Mouse (Mus musculus) adrenal gland, postnatal 10 days (tissue): Measurements from ENCODE around the gene Coq8b. TPM values are rescaled to one million over a fixed set of nuclear protein-coding genes. Genes with fewer than 3 reads are reported as not detected.

Experiments
- DNase-seq: peaks from one replicate; pipeline ENCODE4 v3.0.0; 2021; ENCODE audit warnings: mixed read lengths
- long read RNA-seq, 2 experiments: library from polyadenylated mRNA; stranded (forward); transcript quantifications; one replicate each; pipeline ENCODE4 v2.0.0; 2021
- total RNA-seq, 2 experiments: library from RNA; stranded (reverse); gene quantifications; 2 replicates each; pipeline ENCODE4 v1.2.3; 2021

Gene Coq8b
- total RNA-seq, result 10 to 100 TPM; 33.1 to 36.8 TPM
- long read RNA-seq, experiment 1, transcript Coq8b-202 (14 exons, 2,276 nt), result minor isoform, 6 of 123 reads
- long read RNA-seq, experiment 1, transcript Coq8b-201 (15 exons, 2,181 nt), result major isoform, 97 of 123 reads
- long read RNA-seq, experiment 1, partial matches to known transcripts, result 11 of 123 reads
- long read RNA-seq, experiment 1, other reads (novel, unspliced or antisense), result 9 of 123 reads
- long read RNA-seq, experiment 2, transcript Coq8b-201 (15 exons, 2,181 nt), result major isoform, 61 of 73 reads
- long read RNA-seq, experiment 2, partial matches to known transcripts, result 8 of 73 reads
- long read RNA-seq, experiment 2, other reads (novel, unspliced or antisense), result 4 of 73 reads

DNA sequence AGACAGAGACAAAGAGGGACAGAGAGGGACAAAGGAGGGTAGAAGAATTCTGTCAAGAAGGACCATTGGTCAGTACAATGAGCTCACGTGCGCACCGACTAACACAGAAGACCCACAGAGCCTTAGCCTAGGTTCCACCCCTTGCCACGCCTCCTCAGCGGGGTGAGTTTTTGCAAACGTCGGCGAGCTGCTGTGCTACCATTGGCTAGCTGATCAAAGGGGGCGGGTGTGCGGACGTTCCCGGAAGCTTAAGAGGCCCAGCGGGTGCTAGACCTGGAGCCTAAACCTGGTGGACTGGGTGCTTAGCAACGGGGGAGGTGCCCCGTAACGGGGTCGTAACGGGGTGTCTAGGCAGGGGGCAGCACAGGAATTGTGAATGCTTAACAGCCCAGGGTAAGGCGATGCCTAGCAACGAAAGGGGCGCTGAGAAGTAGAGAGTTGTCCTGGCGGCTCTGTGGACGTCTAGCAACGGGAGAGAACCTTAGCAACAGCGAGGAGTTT lies at the start of gene Coq8b:
Gene Coq8b, plus strand, starts transcription at position 243 of the 501 bp plus-strand sequence.
- peak; percentile 94 for DNase-seq

DNA sequence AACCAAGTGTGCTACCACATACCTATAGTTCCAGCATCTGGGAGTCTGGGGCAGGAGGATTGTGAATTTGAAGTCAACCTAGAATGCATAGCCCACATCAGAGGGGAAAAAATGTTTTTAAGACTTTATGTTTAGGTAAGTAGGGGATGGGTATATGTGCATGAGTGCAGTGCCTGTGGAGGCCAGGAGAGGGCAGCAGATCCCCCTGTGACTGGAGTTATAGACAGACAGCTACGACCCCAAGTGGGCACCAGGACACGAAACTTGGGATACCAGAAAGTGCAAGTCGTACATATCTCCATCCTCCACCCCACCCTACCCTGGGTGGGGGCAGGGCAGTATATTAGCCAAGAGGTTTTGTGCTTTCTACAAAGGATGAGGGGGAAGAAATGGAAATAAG lies 47.9 kb upstream of the Coq8b start:
- DNase-seq, result peak; percentile 54

DNA sequence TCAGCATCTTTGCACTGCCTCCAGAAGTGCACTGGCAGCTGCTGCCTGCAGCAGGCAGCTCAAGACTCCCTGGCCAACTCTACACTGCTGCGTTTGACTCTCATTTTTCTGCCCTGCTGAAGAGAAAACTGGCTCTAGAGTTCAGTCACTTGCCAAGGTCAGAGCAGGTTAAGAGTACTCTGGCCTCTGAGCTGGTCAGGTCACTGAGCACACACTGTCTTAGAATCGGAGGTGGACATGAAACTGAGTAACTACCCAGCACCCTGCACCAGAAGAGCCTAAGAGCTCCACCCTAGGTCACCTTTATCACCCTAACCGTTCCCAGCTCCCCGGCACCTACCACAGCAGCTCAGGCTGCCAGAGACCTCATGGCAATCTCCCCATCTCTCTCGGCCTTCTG lies 46.8 kb upstream of the Coq8b start:
- DNase-seq, result no peak

DNA sequence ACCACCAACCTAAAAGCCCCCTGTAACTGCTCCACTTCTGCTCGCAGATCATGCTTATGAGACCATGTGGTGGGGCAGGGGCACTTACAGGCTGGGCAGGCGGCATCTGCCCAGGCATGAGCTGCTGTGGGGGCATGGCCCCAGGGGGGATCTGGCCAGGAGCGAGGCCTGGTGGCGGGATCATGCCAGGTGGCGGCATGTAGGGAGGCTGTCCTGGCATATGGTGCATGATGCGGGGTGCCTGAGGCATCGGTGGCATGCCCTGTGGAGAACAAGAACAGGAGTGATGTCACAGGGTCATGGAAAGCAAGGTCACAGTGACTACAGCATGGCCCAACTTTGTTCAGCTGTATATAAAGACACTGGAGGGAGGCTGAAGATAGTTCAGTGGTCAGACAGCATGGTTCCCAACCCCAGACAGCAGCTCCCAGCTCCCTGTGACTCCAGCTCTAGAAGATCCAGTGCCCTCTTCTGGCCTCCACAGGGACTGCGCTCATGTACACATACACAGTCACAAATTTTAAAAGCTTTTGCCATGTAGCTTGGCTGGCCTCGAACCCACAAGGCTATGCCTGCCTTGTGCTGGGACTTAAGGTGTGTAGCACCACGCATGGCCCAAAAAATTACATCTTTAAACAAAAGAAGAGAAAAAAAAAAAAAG lies 43.4 kb upstream of the Coq8b start:
- no peak for DNase-seq

DNA sequence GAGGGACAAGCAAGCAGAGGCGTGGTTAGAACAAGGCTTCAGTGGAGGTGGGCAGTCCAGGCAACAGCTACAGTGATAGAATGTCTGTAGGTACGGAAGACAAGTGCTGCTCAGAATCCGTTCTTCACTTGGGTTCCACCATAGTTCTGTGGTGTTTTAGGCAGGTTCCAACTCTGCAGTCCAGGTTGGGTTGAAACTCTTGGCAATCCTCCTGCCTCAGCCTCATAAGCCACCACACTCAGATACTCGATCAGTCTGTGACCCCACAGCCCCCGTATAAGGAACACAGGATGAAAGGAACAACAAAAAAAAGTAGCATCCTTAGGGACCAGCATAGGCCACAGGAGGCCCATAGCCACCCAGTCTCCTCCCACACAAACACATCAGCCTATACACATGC lies 40.4 kb upstream of the Coq8b start:
- no peak for DNase-seq

DNA sequence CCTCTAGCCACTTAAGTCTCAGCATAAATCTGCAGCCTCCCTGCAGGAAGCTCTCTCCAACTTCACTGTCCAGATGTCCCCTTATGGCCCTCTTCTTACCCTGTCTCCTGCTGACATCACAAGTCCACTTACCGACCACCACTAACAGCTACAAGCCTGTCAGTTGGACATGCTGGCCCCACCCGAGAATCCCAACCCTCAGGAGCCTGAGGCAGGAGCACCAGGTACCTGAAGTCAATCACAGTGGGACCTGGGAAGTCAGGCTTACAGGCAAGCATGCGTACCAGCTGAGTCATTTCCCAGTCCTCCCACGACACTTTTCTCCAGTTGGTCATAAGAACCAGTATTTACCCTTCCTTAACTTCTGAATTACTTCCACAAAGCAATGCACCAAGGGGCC lies 39.1 kb upstream of the Coq8b start:
- no peak for DNase-seq

DNA sequence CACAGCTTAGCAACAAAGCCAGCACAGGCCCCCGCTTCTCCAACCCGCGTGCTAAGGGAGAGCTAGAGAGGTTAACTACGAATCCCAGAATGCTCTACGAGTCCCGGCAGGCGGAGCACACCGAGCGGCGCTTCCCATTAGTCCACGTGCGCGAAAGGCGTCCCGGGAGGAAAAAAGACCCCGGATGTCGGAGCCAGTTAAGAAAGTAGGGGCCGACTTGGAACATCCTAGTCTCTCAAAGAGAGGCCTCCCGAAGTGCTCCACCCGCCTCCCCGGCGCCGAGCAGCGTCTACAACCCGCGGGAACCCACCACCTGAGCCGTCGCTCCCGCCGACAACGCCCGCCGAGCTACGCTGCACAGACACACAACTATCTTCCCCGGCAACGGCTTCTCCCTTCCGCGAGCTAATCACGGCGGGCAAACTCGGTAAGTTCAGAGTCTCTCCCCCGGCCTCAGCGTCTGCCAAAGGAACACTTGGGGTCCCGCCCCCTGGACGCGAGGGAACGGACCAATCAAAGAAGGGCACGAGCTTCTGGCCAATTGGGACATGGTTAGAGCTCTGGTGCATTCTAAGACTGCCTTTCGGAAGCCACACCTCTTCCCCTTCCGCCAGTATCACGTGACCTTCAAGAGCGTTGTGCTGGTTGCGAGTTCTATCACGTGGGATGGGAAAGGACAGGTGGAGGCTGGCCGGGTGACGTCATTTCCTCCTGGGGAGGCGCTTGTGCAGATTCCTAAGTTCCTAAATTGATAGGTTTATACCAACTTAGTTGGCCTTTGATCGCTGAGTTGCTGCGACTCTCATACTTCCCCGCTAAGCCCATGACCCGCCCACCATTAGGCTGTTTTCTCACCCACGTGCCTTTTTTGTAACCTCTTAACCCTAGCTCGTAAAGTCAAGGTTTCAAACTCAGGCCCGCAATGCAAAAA lies 36.9 kb upstream of the Coq8b start, which contains the start of the genes BC024978 and Snrpa:
Gene BC024978, plus strand, starts transcription at position 101 of the 931 bp plus-strand sequence.
Gene Snrpa, minus strand, starts transcription at position 591 of the 931 bp plus-strand sequence.
- DNase-seq, result peak; percentile 95

DNA sequence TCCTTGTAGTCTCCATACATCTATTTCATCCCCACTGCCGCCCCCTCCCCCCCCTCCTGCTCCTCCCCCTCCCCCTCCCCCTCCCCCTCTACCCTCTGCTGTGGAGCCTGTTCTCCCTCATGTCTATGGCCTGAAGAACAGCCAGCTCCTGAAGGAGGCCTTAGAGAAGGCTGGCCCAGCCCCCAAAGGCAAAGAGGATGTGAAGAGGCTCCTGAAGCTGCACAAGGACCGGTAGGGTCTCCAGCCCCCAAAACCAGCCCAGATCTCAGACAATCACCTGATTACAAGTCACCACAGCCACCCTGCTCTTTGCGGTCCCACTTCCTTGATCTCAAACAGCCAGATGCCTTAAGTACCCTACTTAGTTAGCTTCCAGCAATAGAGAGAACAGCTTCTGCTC lies 35.7 kb upstream of the Coq8b start:
- no peak for DNase-seq

DNA sequence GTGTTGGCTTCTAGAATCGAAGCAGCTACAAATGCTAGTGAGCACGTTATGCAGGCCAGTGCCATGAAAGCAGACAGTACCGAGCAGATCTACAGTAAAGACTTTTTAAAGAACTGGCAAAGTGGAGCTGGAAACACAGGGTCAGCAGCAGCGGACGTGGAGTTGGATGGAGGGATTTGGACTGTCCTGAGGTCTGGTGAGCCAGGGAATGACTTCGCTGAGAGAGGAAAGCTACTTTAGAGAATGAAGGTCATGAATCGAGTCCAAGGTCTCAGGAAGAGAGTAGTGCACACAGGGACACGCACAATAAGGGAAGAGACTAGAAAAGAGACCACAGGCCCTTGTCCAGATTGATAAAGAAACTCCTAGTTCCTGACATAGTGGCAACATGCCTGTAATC lies 35.2 kb upstream of the Coq8b start:
- peak; percentile 38 for DNase-seq

DNA sequence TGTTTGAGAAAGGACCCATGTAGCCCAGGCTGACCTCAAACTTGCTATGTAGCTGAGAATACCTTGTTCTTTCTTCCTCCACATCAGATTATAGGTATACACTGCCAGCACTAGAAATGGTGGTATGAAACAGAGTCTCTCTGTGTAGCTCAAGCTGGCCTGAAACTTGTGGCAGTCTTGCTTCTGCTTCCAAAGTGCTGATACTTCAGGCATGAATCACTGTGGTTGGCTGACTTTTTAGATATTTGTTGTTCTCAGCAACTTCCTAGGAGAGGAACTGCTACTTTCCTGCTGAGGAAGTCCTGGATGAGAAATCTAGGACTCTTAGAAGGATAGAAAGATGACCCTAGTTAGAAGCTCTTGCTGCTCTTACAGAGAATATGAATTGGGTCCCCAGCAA lies 34.5 kb upstream of the Coq8b start:
- no peak for DNase-seq

DNA sequence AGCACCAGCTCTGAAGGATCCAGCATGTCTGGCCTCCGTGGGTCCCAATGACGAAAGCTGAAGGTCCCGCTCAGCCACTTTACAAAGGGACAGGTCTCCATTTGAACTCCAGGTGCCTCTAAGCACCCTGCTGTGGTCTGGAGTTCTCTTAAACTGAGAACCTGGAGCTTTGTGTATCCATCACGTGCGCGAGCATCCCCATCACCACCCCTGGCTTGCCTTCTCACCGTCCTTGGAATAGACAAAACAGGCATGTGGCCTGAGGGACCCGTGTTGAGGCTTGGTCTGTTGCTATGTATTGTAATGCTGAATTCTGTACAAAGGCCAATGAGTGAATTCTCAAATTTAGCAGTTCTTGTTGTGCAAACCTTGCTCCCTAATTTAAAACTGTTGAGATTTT lies 34.0 kb upstream of the Coq8b start:
- DNase-seq, result no peak

DNA sequence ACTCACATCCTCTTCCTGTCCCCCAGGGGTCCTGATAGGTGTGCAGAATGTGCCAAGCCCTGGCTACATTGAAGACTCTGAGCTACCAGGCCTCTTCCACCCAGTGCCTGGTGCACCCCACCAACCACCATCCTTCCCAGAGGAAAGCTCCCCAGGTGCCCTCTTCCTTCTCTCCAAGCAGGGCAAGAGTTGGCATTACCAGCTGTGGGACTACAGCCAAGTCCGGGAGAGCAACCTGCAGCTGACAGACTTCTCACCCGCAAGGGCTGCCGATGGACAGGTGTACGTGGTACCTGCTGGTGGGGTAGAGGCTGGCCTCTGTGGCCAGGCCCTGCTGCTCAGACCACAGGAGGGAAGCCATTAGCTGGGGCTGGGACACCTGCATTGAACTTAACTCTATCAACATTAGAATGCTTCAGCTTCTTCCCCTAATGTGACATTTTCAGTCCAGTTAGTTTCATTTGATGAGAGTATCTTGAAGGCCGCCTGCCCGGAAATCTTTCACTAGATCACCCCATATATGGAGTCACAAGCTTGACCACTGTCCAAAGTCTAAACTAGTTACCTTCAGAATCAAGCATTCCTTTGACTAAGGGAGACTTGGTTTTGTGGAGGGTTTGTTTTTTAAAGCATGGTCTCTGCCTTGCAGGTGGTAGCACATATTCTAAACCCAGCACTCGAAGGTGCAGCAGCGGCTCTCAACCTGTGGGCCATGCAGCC lies 28.9 kb upstream of the Coq8b start:
- no peak for DNase-seq

DNA sequence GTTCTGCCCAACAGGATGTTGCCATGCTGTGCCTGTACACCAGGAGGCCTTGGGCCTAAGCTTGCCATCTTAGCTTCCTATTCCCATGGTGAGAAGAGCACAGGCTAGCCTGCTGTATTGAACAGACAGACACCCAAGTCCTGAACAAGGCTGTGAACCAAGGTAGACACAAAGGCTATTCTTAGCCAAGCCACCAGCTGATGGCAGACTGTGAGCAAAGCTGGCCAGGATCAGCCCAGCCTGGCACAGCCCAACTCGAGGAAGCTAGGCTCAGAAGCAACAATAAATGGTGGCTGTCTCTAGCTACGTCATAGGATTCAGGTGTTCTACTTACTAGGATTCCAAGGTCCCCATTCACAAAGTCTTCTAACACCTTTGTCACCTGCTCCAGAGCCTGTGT lies 20.2 kb upstream of the Coq8b start:
- no peak for DNase-seq

DNA sequence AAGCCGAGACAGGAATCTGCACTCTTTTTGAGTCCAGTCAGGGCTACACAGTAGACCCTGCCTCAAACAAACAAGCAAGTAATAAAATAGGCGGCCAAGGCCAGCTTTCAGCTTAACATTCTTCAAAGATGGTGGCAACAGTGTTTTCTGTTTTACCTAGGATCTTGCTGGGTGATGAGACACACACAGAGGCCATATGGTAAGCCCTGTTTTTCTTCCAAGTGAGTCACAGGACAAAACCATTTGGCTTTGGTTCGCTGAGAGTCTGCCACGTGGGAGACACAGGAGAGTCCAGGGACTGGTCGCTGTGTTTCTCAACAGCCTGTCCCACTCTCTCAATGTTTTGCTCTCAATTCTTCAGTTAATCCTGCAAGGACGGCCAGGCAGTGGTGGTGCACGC lies 14.2 kb upstream of the Coq8b start:
- DNase-seq, result peak; percentile 34

DNA sequence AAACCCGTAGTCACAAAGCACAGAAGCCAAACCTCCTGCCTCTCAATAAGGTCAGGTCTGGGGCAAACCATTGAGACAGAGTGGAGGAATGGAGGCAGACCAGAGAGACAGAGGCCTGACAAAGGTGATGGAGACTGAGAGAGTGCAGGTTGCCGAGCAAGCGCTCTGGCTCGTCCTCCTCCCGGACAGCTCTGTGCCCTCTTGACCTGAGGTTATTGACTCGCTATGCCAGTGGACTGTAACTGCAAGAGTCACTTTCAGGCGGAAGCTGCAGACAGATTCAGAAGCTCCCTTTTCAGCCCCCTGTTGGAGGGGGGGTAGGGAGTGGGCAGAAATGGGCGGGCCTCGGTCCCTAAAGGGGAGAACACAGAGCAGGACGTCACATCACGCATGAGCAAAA lies 12.9 kb upstream of the Coq8b start:
- DNase-seq, result no peak

DNA sequence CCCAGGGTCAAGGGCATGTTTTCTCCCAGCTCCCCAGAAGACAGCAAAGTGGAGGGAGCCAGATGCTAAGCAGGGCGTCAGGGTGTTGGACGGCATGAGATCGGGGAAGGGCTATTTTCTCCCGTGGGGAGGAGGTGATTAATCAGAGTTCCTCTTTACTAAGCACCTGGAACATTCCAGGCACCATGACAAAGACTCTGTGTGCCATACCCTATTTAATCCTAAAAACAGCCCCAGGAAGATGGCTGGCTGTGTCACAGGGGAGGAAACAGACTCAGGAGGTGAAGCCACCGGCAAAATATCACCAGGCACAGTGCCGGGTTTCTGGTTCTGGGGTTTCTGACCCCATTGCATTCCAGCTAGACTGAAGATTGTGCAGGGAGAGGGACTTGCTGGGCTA lies 10.9 kb upstream of the Coq8b start:
- no peak for DNase-seq

DNA sequence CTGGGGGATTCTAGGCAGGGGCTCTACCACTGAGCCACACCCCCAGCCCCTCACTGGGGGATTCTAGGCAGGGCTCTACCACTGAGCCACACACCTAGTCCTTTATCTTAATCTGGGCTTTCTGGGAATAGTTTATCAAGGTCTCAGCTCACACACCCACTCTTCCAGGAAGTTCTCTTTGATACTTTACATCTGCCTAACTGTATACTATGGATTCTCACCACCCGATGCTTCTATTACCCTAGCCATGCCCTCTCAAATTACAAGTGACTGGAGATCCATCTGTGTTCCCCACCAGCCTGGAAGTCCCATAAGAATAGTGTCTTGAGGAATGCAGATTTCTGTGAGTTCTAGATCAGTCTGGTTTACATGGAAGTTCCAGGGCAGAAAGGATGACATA lies 10.3 kb upstream of the Coq8b start:
- no peak for DNase-seq

DNA sequence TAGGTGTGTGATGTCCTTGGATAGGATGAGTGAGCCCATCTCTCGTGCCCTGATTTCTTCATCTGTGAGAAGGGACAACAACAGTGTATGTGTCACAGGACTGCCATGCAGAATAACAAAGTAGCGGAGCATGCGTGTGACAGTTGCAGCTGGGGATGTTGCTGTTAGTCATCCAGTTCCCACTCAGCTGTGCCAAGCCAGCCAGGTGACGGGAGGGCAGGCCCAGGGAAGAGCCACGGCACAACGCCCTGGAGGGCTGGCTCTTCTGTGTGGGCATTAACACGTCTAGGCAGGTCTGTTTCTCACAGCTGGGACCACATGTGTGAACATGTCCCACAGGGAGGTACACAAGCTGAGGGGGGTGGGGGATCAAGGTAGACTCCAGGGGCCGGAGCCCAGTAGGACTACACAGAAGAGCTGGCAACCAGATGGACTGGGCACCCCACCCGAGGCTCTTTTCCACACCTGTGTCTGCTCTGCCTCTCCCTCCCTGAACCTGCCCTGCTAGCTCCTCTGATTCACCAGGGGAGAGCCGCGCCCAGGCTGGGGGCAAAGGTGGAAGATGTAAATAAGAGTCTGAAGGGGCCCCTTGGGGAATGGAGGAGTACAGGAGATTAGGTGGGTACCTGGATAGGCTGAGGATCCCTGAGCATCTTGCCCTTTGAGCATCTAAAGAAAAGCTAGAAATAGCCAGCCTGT lies 7.8 kb upstream of the Coq8b start:
- DNase-seq, result peak; percentile 61

DNA sequence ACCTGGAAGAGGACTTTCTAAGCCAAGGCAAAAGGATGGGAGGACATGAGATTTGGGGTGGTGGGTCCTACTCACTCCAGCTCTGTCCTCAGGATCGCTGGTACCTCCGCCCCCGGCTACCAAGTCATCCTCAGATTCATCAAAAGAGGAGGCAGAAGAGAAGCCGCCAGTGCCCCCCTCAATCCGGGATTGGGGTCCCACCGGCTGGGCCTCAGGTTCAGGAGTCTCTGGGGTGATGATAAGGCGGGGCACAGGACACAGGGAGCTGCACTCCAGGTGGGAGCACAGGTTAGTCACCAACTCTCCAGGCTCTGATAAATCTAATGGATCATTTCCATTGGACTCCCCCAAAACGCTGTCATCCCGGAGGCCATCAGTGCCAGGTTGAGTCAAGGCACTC lies 5.5 kb upstream of the Coq8b start:
- DNase-seq, result no peak

DNA sequence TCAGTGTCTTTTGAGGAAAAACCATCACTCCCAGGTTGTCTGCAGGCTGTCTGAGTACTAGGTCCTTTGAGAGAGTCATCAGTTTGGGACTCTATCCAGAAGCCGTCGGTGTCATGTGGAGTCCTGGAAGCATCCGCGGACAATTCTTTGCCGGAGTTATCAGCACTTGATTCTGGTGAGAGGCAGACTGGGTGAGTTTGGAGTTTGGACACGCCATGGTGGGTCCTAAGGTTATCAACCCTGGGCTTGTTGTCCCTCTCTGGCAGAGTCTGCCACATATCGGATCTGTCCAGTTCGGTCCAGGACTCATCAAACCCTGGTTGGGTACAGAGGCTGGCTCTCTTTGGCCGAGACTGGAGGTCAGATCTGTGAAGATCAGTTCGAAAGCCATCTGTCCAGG lies 5.1 kb upstream of the Coq8b start:
- no peak for DNase-seq

DNA sequence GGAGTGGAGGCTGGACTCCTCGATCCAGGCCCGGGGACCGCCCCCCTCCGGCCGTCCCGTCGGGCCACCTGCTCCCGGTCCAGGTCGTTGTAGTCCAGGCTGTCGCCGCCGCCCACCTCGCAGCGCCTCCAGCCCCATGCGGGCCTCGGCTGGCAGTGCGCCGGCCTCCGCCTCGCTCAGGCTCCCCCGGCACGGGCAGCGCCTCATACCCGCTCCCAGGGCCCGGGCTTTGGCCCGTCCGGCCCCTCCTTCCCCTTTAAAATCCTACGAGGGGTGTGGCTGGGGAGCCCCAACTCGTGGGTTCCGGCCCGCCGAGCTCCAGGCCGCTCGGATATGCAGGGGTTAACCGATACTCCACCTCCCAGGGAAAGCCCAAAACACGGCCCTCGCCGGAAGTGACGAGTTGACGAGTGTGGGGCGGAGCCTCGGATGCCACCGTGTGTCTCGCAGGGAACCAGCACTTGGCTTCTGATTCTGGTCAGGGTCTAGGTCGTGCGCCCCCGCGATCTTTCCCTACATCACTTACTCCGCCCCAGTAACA lies 4.5 kb upstream of the Coq8b start, which contains the start of gene Itpkc:
Gene Itpkc, minus strand, starts transcription at position 381 of the 541 bp plus-strand sequence.
- peak; percentile 93 for DNase-seq
